Mouse (Mus musculus): Measurements from ENCODE around the gene Ensa.
"Not testable (repeated sequence)": the region's sequence is repeated elsewhere in the genome, so short reads cannot be mapped to it uniquely, and the experiment has no call there.

The Ensa gene

GRCm38 (mm10) chr3:95643097-95643496 is 18.3 kb downstream of the Ensa start:
- DNase-seq (ENCODE audit: low spot score in 2 of 2), result no peak

- DNase-seq (ENCODE audit: low spot score in 2 of 2), result no peak
These were observed 20.8 kb downstream of the Ensa start for GRCm38 (mm10) chr3:95645313-95646235.

GRCm38 (mm10) chr3:95648016-95648415 is 23.2 kb downstream of the Ensa start:
- no peak for DNase-seq (ENCODE audit: low spot score in 2 of 2)

GRCm38 (mm10) chr3:95650276-95651032 is 25.7 kb downstream of the Ensa start:
- no peak for DNase-seq (ENCODE audit: low spot score in 2 of 2)

- DNase-seq (ENCODE audit: low spot score in 2 of 2), result no peak
These were observed 26.2 kb downstream of the Ensa start for GRCm38 (mm10) chr3:95651033-95651373.

- no peak for DNase-seq (ENCODE audit: low spot score in 2 of 2)
These were observed 26.8 kb downstream of the Ensa start for GRCm38 (mm10) chr3:95651391-95652203.

GRCm38 (mm10) chr3:95652204-95652811 is 27.5 kb downstream of the Ensa start:
- DNase-seq (ENCODE audit: low spot score in 2 of 2), result no peak

- no peak for DNase-seq (ENCODE audit: low spot score in 2 of 2)
These were observed 28.1 kb downstream of the Ensa start for GRCm38 (mm10) chr3:95652871-95653270.

- DNase-seq (ENCODE audit: low spot score in 2 of 2), result no peak
These were observed 28.8 kb downstream of the Ensa start for GRCm38 (mm10) chr3:95653473-95654034.

- not testable (repeated sequence) for DNase-seq (ENCODE audit: low spot score in 2 of 2)
These were observed 29.6 kb downstream of the Ensa start for GRCm38 (mm10) chr3:95654371-95654770.

- no peak for DNase-seq (ENCODE audit: low spot score in 2 of 2)
These were observed 30.6 kb downstream of the Ensa start for GRCm38 (mm10) chr3:95655437-95655836.

GRCm38 (mm10) chr3:95657108-95657507 is 32.3 kb downstream of the Ensa start:
- no peak for DNase-seq (ENCODE audit: low spot score in 2 of 2)

GRCm38 (mm10) chr3:95657711-95658110 is 32.9 kb downstream of the Ensa start:
- no peak for DNase-seq (ENCODE audit: low spot score in 2 of 2)

- DNase-seq (ENCODE audit: low spot score in 2 of 2), result peak; percentile 84 to 93
These were observed 33.6 kb downstream of the Ensa start, which contains the start of gene Mcl1 for GRCm38 (mm10) chr3:95658236-95658867. Gene Mcl1, plus strand, starts transcription at chr3:95658788.

GRCm38 (mm10) chr3:95658868-95659712 is 34.3 kb downstream of the Ensa start:
- DNase-seq (ENCODE audit: low spot score in 2 of 2), result peak; percentile 57 to 70

GRCm38 (mm10) chr3:95659948-95660347 is 35.2 kb downstream of the Ensa start:
- no peak for DNase-seq (ENCODE audit: low spot score in 2 of 2)

GRCm38 (mm10) chr3:95660788-95661478 is 36.1 kb downstream of the Ensa start:
- DNase-seq (ENCODE audit: low spot score in 2 of 2), result no peak

GRCm38 (mm10) chr3:95661945-95662715 is 37.3 kb downstream of the Ensa start:
- no peak for DNase-seq (ENCODE audit: low spot score in 2 of 2)
